Mouse (Mus musculus) kidney, postnatal 0 days (tissue): ENCODE data around the gene Pola2. TPM values are rescaled to one million over a fixed set of nuclear protein-coding genes. Genes with fewer than 3 reads are reported as not detected.

ENCODE experiments used
- ATAC-seq: fragments of 200-750 bp; cut with Nextera tagmentation; replicated peaks from 2 replicates; pipeline ENCODE4 v1.8.0; 2017; ENCODE audit warnings: low read depth, moderate number of reproducible peaks, moderate TSS enrichment, moderate library complexity; ENCODE audit not compliant: low FRiP score
- DNase-seq: peaks from one replicate; pipeline ENCODE4 v3.0.0-alpha.2; 2016; ENCODE audit warnings: low spot score
- H3K27ac ChIP-seq: fragments of 300-500 bp; sonication (generic); 2 replicates; pipeline ENCODE4 v1.5.1; 2014; ENCODE audit warnings: mild to moderate bottlenecking
- H3K27me3 ChIP-seq: fragments of 300-500 bp; sonication (generic); 2 replicates; pipeline ENCODE4 v1.6.1; 2014; ENCODE audit warnings: low read length, mixed read lengths; ENCODE audit not compliant: insufficient read depth
- H3K36me3 ChIP-seq: fragments of 300-500 bp; sonication (generic); 2 replicates; pipeline ENCODE4 v1.6.1; 2014; ENCODE audit warnings: low read length, mixed read lengths; ENCODE audit not compliant: insufficient read depth
- H3K4me1 ChIP-seq: fragments of 300-500 bp; sonication (generic); replicated peaks from 2 replicates; pipeline ENCODE4 v1.6.1; 2014; ENCODE audit warnings: antibody characterized with exemption, low read length, mixed read lengths; ENCODE audit not compliant: insufficient read depth
- H3K4me2 ChIP-seq: fragments of 300-500 bp; sonication (generic); 2 replicates; pipeline ENCODE4 v1.6.1; 2014; ENCODE audit warnings: mild to moderate bottlenecking, low read length, moderate library complexity, mixed read lengths
- H3K4me3 ChIP-seq: fragments of 300-500 bp; sonication (generic); replicated peaks from 2 replicates; pipeline ENCODE4 v1.5.1; 2014; ENCODE audit warnings: low read depth, low read length
- H3K9ac ChIP-seq: fragments of 300-500 bp; sonication (generic); 2 replicates; pipeline ENCODE4 v1.6.1; 2014; ENCODE audit warnings: low read depth, low read length
- H3K9me3 ChIP-seq: fragments of 300-500 bp; sonication (generic); replicated peaks from 2 replicates; pipeline ENCODE4 v1.6.1; 2016; ENCODE audit warnings: low read length, inconsistent platforms, mixed read lengths
- CTCF ChIP-seq: IDR thresholded peaks from 2 replicates; pipeline ENCODE4 v1.5.1; 2016; ENCODE audit warnings: antibody characterized with exemption, low read depth, mild to moderate bottlenecking, moderate library complexity
- WGBS: fragments of 180-500 bp; shearing (Covaris S2); extraction: QIAGEN DNeasy Blood & Tissue Kit; methylation state at CpG from one replicate; pipeline ENCODE4 v1.1.7; 2014; 5-methylcytosine and 5-hydroxymethylcytosine counted together
- polyA plus RNA-seq: library from polyadenylated mRNA; unstranded; fragments of >200 nt; fragmentation: Nextera tagmentation; extraction: Ambion mirVana; gene quantifications from 2 replicates; pipeline ENCODE4 v1.2.1, GENCODE M21; 2015

The Pola2 gene
- polyA plus RNA-seq, 1 experiment from 2014 or later: 39.8 TPM

- peak overlapping the region; percentile 89; the same call in 1 of the 2 replicates for H3K27ac ChIP-seq
- no peak for DNase-seq
- no peaks in the 10 kb centered on the region for H3K9me3 ChIP-seq
- no peaks in the 10 kb centered on the region for H3K27me3 ChIP-seq
- H3K4me1 ChIP-seq: peaks cover 44% of the 10 kb centered on the region
- H3K36me3 ChIP-seq: no peaks in the 10 kb centered on the region
- no peak for ATAC-seq
- no peak overlapping the region for H3K4me3 ChIP-seq
- TF ChIP-seq CTCF: no peak
- 55% methylated on average over 6 of the region's 6 CpGs for WGBS
- no peak overlapping the region for H3K4me2 ChIP-seq
- no peak overlapping the region for H3K9ac ChIP-seq
Observed at GRCm38 (mm10) chr19:5928104-5928503, 35.9 kb downstream of the Pola2 start.

GRCm38 (mm10) chr19:5927532-5927931 lies 36.5 kb downstream of the Pola2 start:
- no peaks in the 10 kb centered on the region for H3K27me3 ChIP-seq
- H3K4me2 ChIP-seq: no peak overlapping the region
- H3K9ac ChIP-seq: no peak overlapping the region
- TF ChIP-seq CTCF: no peak
- DNase-seq (no peak), ATAC-seq (no peak)
- no peaks in the 10 kb centered on the region for H3K36me3 ChIP-seq
- WGBS: 46% methylated on average over 8 of the region's 8 CpGs
- no peak overlapping the region for H3K4me3 ChIP-seq
- H3K4me1 ChIP-seq: peaks cover 44% of the 10 kb centered on the region
- H3K9me3 ChIP-seq: no peaks in the 10 kb centered on the region
- H3K27ac ChIP-seq: peak overlapping the region; percentile 19; the same call in 1 of the 2 replicates

DNA sequence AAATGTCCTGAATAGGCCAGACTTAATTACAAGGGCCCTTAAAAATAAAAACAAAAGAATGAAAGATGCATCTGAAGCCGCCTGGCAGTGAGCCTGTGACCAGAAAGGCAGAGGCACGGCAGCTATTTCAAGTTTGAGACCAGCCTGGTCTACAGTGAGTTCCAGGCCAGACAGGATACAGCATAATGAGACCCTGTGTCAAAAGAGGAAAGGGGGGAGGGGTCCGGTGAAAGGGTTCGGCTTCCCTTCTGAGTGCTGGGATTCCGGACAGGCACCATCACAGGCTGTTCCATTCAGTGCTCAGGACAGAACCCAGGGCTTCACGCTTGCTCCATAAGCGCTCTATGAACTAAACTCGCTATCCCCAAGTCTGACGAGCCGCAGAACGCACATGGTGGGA lies 37.0 kb downstream of the Pola2 start:
- Histone ChIP-seq H3K9me3 (no peaks in the 10 kb centered on the region), H3K27me3 (no peaks in the 10 kb centered on the region), H3K4me3 (no peak overlapping the region), H3K4me2 (no peak overlapping the region), H3K36me3 (no peaks in the 10 kb centered on the region), H3K4me1 (peaks cover 49% of the 10 kb centered on the region), H3K9ac (no peak overlapping the region), H3K27ac (0 out of 2 replicates have a peak overlapping the region, but pooled peaks have one; percentile 19)
- no peak for ATAC-seq
- DNase-seq: no peak
- no peak for TF ChIP-seq CTCF
- WGBS: 55% methylated on average over 11 of the region's 11 CpGs

DNA sequence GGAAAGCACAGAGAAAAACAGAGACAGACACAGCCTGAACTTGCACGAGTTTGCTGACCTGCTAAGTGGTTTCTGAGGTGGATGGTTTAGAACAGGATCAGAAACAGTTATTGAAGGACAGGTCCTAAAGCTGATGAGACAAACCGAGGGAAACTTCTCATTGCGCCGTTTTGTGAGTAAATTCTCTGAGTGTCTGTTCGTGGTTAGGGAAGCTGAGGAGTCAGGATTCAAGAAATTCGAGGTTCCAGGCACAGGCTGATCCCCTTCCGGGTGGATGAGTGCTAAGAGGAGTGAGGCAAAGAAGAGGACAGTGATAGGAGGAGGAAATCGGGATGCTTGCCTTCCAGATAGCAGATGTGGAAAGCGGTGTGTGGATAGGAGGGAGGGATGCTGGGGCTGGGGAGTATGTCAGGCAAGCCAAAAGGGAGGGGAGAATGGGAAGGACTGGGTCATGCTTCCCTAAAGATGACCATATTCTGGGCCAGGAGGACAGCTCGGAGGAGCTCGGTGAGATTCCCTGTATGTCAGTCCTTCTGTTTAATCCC lies 38.6 kb downstream of the Pola2 start:
- Histone ChIP-seq H3K36me3 (no peaks in the 10 kb centered on the region), H3K4me2 (peak overlapping the region; percentile 97), H3K27me3 (no peaks in the 10 kb centered on the region), H3K9me3 (no peaks in the 10 kb centered on the region), H3K27ac (peak overlapping the region; percentile 95), H3K4me1 (peaks cover 53% of the 10 kb centered on the region), H3K9ac (peak overlapping the region; percentile 44; the same call in 1 of the 2 replicates), H3K4me3 (peak overlapping the region; percentile 75)
- no peak for TF ChIP-seq CTCF
- WGBS: 25% methylated on average over 11 of the region's 11 CpGs
- DNase-seq (no peak), ATAC-seq (no peak)

DNA sequence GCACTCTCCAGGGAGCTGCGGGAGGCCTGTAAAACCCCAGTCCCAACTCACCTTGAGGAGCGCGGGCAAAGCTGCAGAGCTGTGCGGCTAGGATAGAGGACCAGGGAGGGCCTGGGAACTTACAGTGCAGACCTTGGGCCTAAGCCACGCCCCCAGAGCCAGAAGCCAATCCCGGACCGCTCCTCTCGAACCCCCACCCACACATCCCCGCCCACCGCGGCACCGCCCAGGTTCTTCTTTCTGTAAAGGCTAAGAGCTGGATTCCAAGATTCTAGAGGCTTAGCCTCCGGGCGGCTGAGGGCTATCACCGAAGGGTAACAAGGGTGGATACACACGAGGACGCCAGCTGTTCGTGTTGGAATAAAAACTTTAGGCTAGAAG lies 39.3 kb downstream of the Pola2 start, which contains the start of gene Cdc42ep2:
Cdc42ep2 (minus strand) TSS at position 104 of the 381 bp plus-strand sequence.
- ATAC-seq: peak; percentile 90
- TF ChIP-seq CTCF: no peak

GRCm38 (mm10) chr19:5923990-5924712 lies 39.9 kb downstream of the Pola2 start:
- Histone ChIP-seq H3K27ac (peak overlapping the region; percentile 95), H3K4me1 (peaks cover 40% of the 10 kb centered on the region), H3K4me3 (peak overlapping the region; percentile 75), H3K9me3 (no peaks in the 10 kb centered on the region), H3K27me3 (no peaks in the 10 kb centered on the region), H3K9ac (peak overlapping the region; percentile 71), H3K36me3 (no peaks in the 10 kb centered on the region), H3K4me2 (peak overlapping the region; percentile 97)
- WGBS: under 1% methylated on average over 38 of the region's 38 CpGs
- peak; percentile 87 for TF ChIP-seq CTCF
- ATAC-seq (peak; percentile 70), DNase-seq (peak; percentile 98)

More for the DNA sequence above, 39.3 kb downstream of the Pola2 start, which contains the start of gene Cdc42ep2:
- peak within 1 kb of the TSS; percentile 95 for H3K27ac ChIP-seq
- H3K9ac ChIP-seq: peak within 1 kb of the TSS; percentile 71
- H3K4me2 ChIP-seq: peak within 1 kb of the TSS; percentile 97
- H3K27me3 ChIP-seq: no peaks in the 10 kb centered on the region
- peak; percentile 99 for DNase-seq
- H3K36me3 ChIP-seq: no peaks in the 10 kb centered on the region
- peak within 1 kb of the TSS; percentile 75 for H3K4me3 ChIP-seq
- H3K9me3 ChIP-seq: no peaks in the 10 kb centered on the region
- 0% methylated on average over 18 of the region's 18 CpGs for WGBS
- H3K4me1 ChIP-seq: peaks cover 46% of the 10 kb centered on the region
